Mouse (Mus musculus) embryo, embryonic 11.5 days (tissue): ENCODE measurements around the gene Shroom1.
"Not testable (repeated sequence)": the region's sequence is repeated elsewhere in the genome, so short reads cannot be mapped to it uniquely, and the experiment has no call there.

Experiments
- DNase-seq: peaks from one replicate; pipeline ENCODE4 v3.0.0-alpha.2; 2012; ENCODE audit warnings: low read depth, low spot score

Gene Shroom1

GRCm38 (mm10) chr11:53456474-53457371 is at the start of gene Shroom1, which contains the start of gene Gm10447:
Gene Shroom1 (plus strand): TSS chr11:53457205.
Gene Gm10447 (minus strand): TSS chr11:53457110.
- no peak for DNase-seq

GRCm38 (mm10) chr11:53411738-53412137 is 45.3 kb upstream of the Shroom1 start:
- no peak for DNase-seq

GRCm38 (mm10) chr11:53413871-53414270 is 43.1 kb upstream of the Shroom1 start:
- DNase-seq, result no peak

GRCm38 (mm10) chr11:53418048-53418447 is 39.0 kb upstream of the Shroom1 start:
- DNase-seq, result no peak

GRCm38 (mm10) chr11:53423036-53423435 is 34.0 kb upstream of the Shroom1 start, which contains the start of gene Leap2:
Gene Leap2 (minus strand): TSS chr11:53423170.
- no peak for DNase-seq

GRCm38 (mm10) chr11:53424826-53425225 is 32.2 kb upstream of the Shroom1 start:
- no peak for DNase-seq

GRCm38 (mm10) chr11:53425251-53425650 is 31.8 kb upstream of the Shroom1 start:
- no peak for DNase-seq

- DNase-seq, result no peak
Measured at GRCm38 (mm10) chr11:53425711-53426255, 31.2 kb upstream of the Shroom1 start.

GRCm38 (mm10) chr11:53426914-53427313 is 30.1 kb upstream of the Shroom1 start:
- not testable (repeated sequence) for DNase-seq

- no peak for DNase-seq
Measured at GRCm38 (mm10) chr11:53427993-53428715, 28.9 kb upstream of the Shroom1 start.

- no peak for DNase-seq
Measured at GRCm38 (mm10) chr11:53428716-53429057, 28.3 kb upstream of the Shroom1 start.

GRCm38 (mm10) chr11:53429182-53429581 is 27.8 kb upstream of the Shroom1 start:
- no peak for DNase-seq

GRCm38 (mm10) chr11:53430300-53430669 is 26.7 kb upstream of the Shroom1 start:
- no peak for DNase-seq

- peak; percentile 98 for DNase-seq
Measured at GRCm38 (mm10) chr11:53430670-53431346, 26.2 kb upstream of the Shroom1 start, which contains the start of the genes Uqcrq and Gdf9. Gene Uqcrq (minus strand): TSS chr11:53430831. Gene Gdf9 (plus strand): TSS chr11:53431023.

- DNase-seq, result no peak
Measured at GRCm38 (mm10) chr11:53431347-53432056, 25.5 kb upstream of the Shroom1 start.

- DNase-seq, result no peak
Measured at GRCm38 (mm10) chr11:53433057-53433456, 23.9 kb upstream of the Shroom1 start.

GRCm38 (mm10) chr11:53435504-53435903 is 21.5 kb upstream of the Shroom1 start:
- DNase-seq, result no peak

GRCm38 (mm10) chr11:53436338-53436737 is 20.7 kb upstream of the Shroom1 start:
- DNase-seq, result no peak

- DNase-seq, result no peak
Measured at GRCm38 (mm10) chr11:53441921-53442320, 15.1 kb upstream of the Shroom1 start.

GRCm38 (mm10) chr11:53443861-53444260 is 13.1 kb upstream of the Shroom1 start:
- DNase-seq, result no peak

- no peak for DNase-seq
Measured at GRCm38 (mm10) chr11:53445562-53445961, 11.4 kb upstream of the Shroom1 start.
